Mouse (Mus musculus): Measurements from ENCODE around the gene Smarcd3. TPM values are rescaled to one million over a fixed set of nuclear protein-coding genes. Genes with fewer than 3 reads are reported as not detected.
"Not testable (repeated sequence)": the region's sequence is repeated elsewhere in the genome, so short reads cannot be mapped to it uniquely, and the experiment has no call there.

The Smarcd3 gene
- total RNA-seq, 2 experiments from 2014 or later: 89.7 to 96.9 TPM

GRCm38 (mm10) chr5:24596519-24597171 is 27.6 kb downstream of the Smarcd3 start:
- DNase-seq: peak; percentile 30

- no peak for DNase-seq
These were observed 28.3 kb downstream of the Smarcd3 start for GRCm38 (mm10) chr5:24595786-24596380.

- DNase-seq: no peak
These were observed 28.9 kb downstream of the Smarcd3 start for GRCm38 (mm10) chr5:24595261-24595660.

GRCm38 (mm10) chr5:24594346-24594745 is 29.9 kb downstream of the Smarcd3 start:
- DNase-seq: no peak

- no peak for DNase-seq
These were observed 30.3 kb downstream of the Smarcd3 start for GRCm38 (mm10) chr5:24593928-24594327.

GRCm38 (mm10) chr5:24593230-24593629 is 31.0 kb downstream of the Smarcd3 start:
- DNase-seq: no peak

GRCm38 (mm10) chr5:24592471-24593160 is 31.6 kb downstream of the Smarcd3 start:
- DNase-seq: no peak

- no peak for DNase-seq
These were observed 32.3 kb downstream of the Smarcd3 start for GRCm38 (mm10) chr5:24591796-24592470.

GRCm38 (mm10) chr5:24591268-24591721 is 32.9 kb downstream of the Smarcd3 start:
- DNase-seq: peak; percentile 29

- DNase-seq: no peak
These were observed 34.4 kb downstream of the Smarcd3 start for GRCm38 (mm10) chr5:24589511-24590500.

GRCm38 (mm10) chr5:24587200-24587577 is 37.0 kb downstream of the Smarcd3 start:
- no peak for DNase-seq

- peak; percentile 80 for DNase-seq
These were observed 37.5 kb downstream of the Smarcd3 start, which contains the start of gene Chpf2 for GRCm38 (mm10) chr5:24586547-24587199. Chpf2 (plus strand) TSS chr5:24586741.

- no peak for DNase-seq
These were observed 38.1 kb downstream of the Smarcd3 start for GRCm38 (mm10) chr5:24586106-24586505.

- DNase-seq: no peak
These were observed 45.9 kb downstream of the Smarcd3 start for GRCm38 (mm10) chr5:24578109-24578963.

GRCm38 (mm10) chr5:24577183-24577929 is 46.9 kb downstream of the Smarcd3 start, which contains the start of gene Abcf2:
Abcf2 (minus strand) TSS chr5:24577467.
- DNase-seq: peak; percentile 100

- DNase-seq: no peak
These were observed 47.4 kb downstream of the Smarcd3 start for GRCm38 (mm10) chr5:24576801-24577182.

- DNase-seq: no peak
These were observed 48.3 kb downstream of the Smarcd3 start for GRCm38 (mm10) chr5:24575948-24576347.

- no peak for DNase-seq
These were observed 67.5 kb downstream of the Smarcd3 start, which contains the start of gene 4931409K22Rik for GRCm38 (mm10) chr5:24556709-24557108. 4931409K22Rik (minus strand) TSS chr5:24556809.

- DNase-seq: not testable (repeated sequence)
These were observed 68.9 kb downstream of the Smarcd3 start for GRCm38 (mm10) chr5:24555335-24555734.

All from heart, postnatal 4 days (tissue).